Mouse (Mus musculus): ENCODE data around the gene Itm2b.

Gene Itm2b

GRCm38 (mm10) chr14:73323965-73324364, 61.1 kb downstream of the Itm2b start:
- DNase-seq (ENCODE audit: low read depth) = no peak

- DNase-seq (ENCODE audit: low read depth) = peak; percentile 79
Observed at GRCm38 (mm10) chr14:73322142-73322541, 62.9 kb downstream of the Itm2b start.

DNA sequence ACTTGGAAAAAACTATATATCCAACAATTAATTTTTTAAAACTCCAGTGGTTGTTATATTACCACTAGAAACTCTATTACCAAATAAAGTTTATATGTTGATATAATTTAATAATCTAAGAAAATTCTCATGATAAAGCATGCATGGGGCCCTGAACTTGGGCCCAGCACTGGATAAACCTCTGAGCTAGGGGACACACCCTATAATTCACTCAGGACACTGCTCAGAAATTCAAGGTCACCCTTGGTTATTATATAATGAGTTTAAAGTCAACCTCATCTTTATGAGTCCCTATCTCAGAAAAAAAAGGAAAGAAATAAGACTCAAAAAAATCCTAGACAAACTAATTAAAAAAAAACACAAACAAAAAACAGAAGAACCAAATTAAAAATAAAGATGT, 68.2 kb downstream of the Itm2b start:
- DNase-seq (ENCODE audit: low read depth) = no peak

- no peak for DNase-seq (ENCODE audit: low read depth)
Observed at GRCm38 (mm10) chr14:73313864-73314263, 71.2 kb downstream of the Itm2b start.

DNA sequence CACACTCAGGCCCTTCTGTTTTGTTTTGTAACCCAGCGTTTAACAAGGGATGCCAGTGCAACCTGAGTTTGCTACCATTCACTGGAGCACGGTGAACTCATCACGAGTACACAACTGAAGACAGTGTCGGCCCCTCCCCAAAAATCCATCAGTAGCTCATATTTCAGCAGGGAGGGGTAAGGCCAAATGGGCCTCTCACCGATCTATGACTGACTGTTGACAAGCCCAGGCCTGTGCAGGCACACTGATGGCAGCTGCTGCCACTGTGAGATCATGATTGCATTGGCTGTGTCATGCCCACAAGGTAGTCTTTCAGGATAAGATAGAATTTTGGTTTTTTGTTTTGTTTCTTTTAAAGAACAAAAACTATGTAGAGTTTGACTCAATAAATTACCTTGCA, 71.7 kb downstream of the Itm2b start:
- DNase-seq (ENCODE audit: low read depth) = no peak

GRCm38 (mm10) chr14:73312909-73313308, 72.2 kb downstream of the Itm2b start:
- DNase-seq (ENCODE audit: low read depth) = no peak

All from c-Kit-positive CD71-positive TER-119-negative erythroid progenitor cells, embryonic 14.5 days (primary cell).